Mouse (Mus musculus): ENCODE results near the gene Ovca2. TPM values are rescaled to one million over a fixed set of nuclear protein-coding genes. Genes with fewer than 3 reads are reported as not detected.

Ovca2 gene
- total RNA-seq, 2 experiments from 2014 or later, result 16.0 to 17.4 TPM

- DNase-seq (ENCODE audit: low spot score in 2 of 2), result no peak
Observed at GRCm38 (mm10) chr11:75131300-75131699, 47.3 kb downstream of the Ovca2 start.

- DNase-seq (ENCODE audit: low spot score in 2 of 2), result no peak
Observed at GRCm38 (mm10) chr11:75129481-75129880, 49.2 kb downstream of the Ovca2 start.

GRCm38 (mm10) chr11:75126384-75126783 is 52.3 kb downstream of the Ovca2 start:
- no peak for DNase-seq (ENCODE audit: low spot score in 2 of 2)

Small RNA genes within 50 kb of the gene (microRNA-seq; reads per million reads assigned to microRNA genes)
- gene Mir132, result 798 reads per million, percentile 74 among the genes with 10 or more reads in this experiment
- 49.4 reads per million, percentile 38 among the genes with 10 or more reads in this experiment for gene Mir212

Other genes with a start within 250 kb of the Ovca2 start
- 10 to 100 TPM; 22.9 to 29.2 TPM for gene Hic1, start 9.3 kb downstream of the Ovca2 start, total RNA-seq (2021)
- gene Dph1, start 12.4 kb upstream of the Ovca2 start, total RNA-seq (2021), result 10 to 100 TPM; 26.8 to 29.0 TPM
- 10 to 100 TPM; 33.3 to 33.8 TPM for gene Rtn4rl1, start 14.9 kb upstream of the Ovca2 start, total RNA-seq (2021)
- 10 to 100 TPM; 87.2 to 93.7 TPM for gene Rpa1, start 169.5 kb upstream of the Ovca2 start, total RNA-seq (2021)
- 10 to 100 TPM; 11.4 to 12.3 TPM for gene Smyd4, start 169.6 kb upstream of the Ovca2 start, total RNA-seq (2021)
- gene Serpinf1, start 243.9 kb upstream of the Ovca2 start, total RNA-seq (2021), result 100 to 1,000 TPM in 1 of 2 experiments, 10 to 100 TPM in 1; 45.8 to 111 TPM

Data from adrenal gland, postnatal 4 days (tissue).